Mouse (Mus musculus): ENCODE data around the gene Tia1. TPM values are rescaled to one million over a fixed set of nuclear protein-coding genes. Genes with fewer than 3 reads are reported as not detected.

Tia1 gene
- 26.0 and 28.2 TPM in 2 replicates for polyA plus RNA-seq (2012; rRNA removed)

DNA sequence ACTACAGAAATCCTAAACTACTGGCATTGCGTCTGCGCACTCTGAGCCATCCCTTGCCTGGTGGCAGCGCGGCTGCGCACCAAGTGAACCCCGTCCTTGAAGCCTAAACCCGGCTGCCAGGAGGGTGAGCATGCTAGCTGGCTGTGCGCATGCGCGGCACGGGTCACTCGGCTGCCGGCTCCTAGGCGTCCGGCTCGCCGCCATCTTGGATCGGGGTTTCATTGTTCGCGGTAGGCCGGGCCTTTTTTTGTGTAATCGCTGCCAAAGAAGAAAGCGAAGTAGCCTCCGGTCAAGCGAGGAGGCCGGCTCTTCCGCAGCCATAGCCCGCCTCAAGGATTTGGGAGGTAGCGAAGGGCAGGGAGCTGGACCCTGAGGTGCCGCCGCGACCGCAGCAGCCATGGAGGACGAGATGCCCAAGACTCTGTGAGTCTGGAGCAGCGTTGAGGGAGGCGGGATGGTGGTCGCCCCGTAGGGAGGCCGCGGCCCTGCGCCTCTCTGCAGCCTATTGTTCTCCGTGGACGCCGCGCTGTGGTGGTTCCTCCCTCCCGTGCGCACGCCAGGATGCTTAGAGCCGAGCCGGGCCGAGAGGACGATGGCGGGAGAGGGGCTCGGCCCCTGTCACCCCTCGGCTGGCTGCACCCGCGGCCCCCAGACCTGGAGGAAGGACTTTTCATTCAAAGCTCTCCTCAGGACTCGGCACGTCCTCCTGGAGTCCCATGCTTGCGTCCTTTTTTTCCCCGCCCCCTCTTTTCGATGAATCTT lies at the start of gene Tia1:
Gene Tia1, plus strand, starts transcription at position 120 of the 762 bp plus-strand sequence.

DNA sequence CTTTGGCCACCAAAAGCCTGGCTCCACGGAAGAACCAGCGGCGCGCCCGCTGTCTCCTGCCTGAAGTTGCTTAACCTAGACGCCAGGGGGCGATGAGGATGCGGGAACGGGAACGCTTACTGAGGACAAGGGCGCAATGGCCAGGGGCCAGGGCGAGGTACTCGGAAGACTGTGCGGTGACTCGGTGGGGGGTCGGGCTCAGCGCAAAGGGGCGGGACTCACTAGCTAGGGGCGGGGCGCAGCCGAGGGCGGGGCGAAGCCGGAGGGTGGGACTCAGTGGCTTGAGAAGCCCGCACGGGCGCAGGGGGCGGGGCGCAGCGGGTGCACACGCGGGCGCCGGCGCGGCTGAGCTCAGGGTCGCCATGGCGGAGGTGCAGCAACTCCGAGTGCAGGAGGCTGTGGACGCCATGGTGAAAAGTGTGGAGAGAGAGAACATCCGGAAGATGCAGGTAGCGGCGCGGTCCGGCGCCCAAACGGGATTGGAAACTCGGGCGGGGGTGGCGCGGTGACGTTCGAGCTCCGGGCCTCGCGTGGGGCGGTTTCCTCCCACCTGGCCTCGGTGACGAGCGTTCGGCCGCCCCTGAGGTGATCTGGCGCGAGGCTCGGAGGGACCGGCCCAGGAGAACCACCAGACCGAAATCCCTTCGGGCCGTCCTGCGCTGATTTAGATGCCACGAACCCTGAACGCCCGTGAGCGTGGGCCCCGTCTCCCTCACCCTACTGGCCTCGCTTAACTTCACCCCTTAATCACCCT lies 38.5 kb upstream of the Tia1 start, which contains the start of gene Fam136a:
Gene Fam136a, plus strand, starts transcription at position 276 of the 754 bp plus-strand sequence.

DNA sequence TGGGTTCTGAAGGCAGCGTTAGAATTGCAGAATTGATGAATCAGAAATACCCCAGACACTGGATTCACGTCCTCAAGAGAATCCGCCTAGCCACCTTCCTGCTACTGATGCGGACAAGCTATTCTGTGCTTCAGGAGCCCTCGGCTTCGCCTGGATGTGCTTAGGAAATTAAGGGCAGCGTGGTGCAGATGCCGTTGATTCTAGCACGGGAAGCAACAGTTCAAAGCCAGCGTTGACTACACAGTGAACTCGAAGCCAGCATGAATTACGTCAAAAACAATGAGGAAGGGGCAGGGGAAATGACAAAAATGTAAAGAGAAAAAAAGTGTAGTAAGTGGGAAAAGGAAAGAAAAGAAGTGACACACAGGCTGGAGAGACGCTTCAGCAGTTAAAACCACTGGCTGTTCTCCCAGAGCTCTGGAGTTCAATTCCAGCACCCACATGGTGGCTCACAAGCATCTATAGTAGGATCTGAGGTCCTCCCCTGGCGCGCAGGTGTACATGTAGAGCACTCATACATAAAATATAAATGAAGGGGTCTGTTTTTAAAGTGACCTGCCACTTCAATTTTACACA lies 33.2 kb upstream of the Tia1 start, which contains the start of gene Snrpg:
Gene Snrpg, plus strand, starts transcription at position 541 of the 576 bp plus-strand sequence.

DNA sequence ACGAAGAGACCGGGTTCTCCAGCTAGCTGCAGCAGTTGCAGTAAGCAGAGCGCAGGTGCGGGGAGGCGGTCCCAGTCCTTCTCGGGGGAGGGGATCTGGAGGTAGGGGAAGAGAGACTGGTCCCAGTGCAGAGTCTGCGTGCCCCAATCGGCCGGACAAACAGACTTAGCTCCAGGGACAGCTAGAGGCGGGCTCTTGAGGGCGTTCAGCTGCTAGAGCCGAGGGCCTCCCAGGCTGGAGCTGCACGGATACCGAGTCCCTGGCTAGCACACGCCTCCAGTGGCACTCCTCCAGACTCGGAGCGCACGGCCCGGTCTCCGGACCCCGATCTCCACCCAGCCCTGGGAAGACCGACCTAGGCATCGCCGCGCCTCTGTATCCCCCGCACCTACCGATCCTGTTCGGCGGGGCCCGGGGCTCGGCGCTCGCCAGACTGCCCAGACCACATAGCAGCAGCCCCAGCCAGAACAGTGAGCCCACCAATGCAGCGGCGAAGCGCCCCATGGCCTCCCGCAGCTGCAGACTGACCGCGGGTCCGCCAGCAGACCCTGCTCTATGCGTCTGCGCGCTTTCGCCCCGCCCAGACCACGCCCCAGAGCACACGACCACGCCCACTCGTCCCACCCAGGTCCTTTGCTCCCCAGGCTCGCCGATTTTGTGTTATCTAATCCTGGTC lies 7.3 kb upstream of the Tia1 start, which contains the start of gene Pcyox1:
Gene Pcyox1, minus strand, starts transcription at position 574 of the 676 bp plus-strand sequence.

DNA sequence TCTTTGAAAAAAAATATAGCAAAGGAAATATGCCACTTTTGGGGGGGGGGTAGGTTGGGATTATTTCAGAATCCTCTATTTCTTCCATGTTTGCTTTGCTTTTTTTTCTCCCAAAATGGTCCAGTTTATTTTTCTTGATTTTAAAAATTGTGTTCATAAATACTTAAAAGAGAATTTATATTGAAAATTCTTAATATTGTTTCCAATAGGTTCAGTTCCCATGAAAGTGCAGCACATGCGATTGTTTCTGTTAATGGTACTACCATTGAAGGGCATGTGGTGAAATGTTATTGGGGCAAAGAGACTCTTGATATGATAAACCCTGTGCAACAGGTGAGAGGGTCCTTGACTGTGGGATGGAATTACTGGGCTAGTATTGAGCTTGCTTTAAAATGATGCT lies 22.3 kb downstream of the Tia1 start, which contains the start of gene Gm44790:
Gene Gm44790, plus strand, starts transcription at position 301 of the 400 bp plus-strand sequence.

DNA sequence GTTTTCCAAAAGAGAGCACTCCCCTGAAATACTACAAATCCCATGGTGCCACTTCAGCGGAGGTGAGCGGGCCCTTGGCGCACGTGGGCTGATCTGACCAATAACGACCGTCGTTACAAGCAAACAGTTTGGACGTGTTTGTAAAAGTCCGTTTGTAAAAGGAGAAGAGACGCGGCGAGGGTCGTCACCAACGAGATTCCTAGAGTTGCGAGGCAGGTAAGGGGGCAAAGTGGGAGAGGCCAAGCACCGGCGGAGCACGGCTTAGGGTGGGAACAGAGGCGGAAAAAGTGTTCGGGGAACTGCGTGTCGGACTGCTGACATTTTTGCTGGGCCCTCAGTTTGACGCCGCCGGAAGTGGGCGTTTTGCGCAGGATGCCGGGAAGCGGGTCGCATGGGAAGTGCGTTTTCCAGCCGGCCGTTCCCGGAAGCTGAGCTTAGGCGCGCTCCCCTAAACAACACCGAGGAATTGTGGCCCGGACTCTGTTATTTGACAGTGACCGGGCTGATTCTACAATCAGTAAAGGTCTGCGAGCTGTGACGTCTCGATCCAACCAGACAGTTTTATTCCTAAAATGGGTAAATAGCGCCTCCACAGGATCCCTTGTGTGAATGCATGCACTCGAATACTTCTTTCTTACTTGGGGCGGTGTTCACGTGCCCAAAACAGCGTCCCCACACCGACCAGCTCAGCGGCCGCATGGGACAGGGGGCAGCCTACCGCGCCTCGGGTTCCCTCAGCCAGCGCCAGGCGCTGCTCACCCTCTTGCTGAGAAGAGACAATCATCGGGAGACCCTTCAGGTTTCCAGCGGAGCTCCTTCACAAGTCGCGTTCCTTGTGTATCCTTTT lies 34.5 kb downstream of the Tia1 start, which contains the start of gene C87436:
Gene C87436, plus strand, starts transcription at position 103 of the 847 bp plus-strand sequence.

Other genes starting within 250 kb of the Tia1 start
- 17.2 and 53.6 TPM in 2 replicates for gene Tgfa, start 209.0 kb upstream of the Tia1 start, polyA plus RNA-seq (2012; rRNA removed)
- 49.1 and 66.2 TPM in 2 replicates for gene Fam136a, start 38.6 kb upstream of the Tia1 start, polyA plus RNA-seq (2012; rRNA removed)
- 35.3 and 40.1 TPM in 2 replicates for gene Snrpg, start 32.9 kb upstream of the Tia1 start, polyA plus RNA-seq (2012; rRNA removed)
- gene Pcyox1, start 7.1 kb upstream of the Tia1 start, polyA plus RNA-seq (2012; rRNA removed) = 67.7 and 78.4 TPM in 2 replicates
- gene Gm44790, start 22.4 kb downstream of the Tia1 start, polyA plus RNA-seq (2012; rRNA removed) = 47.8 and 54.1 TPM in 2 replicates
- gene C87436, start 34.2 kb downstream of the Tia1 start, polyA plus RNA-seq (2012; rRNA removed) = 12.6 and 15.4 TPM in 2 replicates
- 380 and 387 TPM in 2 replicates for gene Pcbp1, start 122.1 kb downstream of the Tia1 start, polyA plus RNA-seq (2012; rRNA removed)
- gene Asprv1, start 223.9 kb downstream of the Tia1 start, polyA plus RNA-seq (2012; rRNA removed) = 0.16 and 0.33 TPM in 2 replicates